Mouse (Mus musculus): ENCODE results near the gene Dock2.
"Not testable (repeated sequence)": the region's sequence is repeated elsewhere in the genome, so short reads cannot be mapped to it uniquely, and the experiment has no call there.

The Dock2 gene

DNA sequence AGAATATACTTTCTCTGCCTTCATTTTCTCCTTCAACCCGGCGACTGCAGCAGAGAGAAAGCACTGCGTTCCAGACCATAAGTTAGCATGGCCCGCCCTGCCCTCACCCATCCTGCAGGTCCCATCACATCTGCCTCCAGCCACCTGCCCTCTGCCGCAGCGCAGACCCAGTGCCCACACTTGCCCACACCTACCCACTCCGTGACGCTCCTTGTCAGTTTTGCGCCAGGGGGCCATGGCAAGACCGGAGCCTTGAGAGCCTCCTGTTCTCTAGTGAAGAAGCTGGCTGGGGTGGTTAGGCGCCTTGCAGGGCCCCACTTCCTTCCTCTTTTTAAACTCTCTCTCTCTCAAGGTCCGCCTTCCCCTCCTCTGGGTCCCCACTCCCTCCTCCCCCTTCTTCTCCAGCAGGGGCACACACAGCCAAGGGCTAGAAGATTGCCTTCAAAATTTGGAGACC, at the start of gene Dock2:
Dock2 (minus strand) TSS at position 306 of the 457 bp plus-strand sequence.
- DNase-seq (ENCODE audit: low read depth, low spot score): no peak

GRCm38 (mm10) chr11:34832678-34833077, 49.0 kb upstream of the Dock2 start:
- peak; percentile 15 for DNase-seq (ENCODE audit: low read depth, low spot score)

DNA sequence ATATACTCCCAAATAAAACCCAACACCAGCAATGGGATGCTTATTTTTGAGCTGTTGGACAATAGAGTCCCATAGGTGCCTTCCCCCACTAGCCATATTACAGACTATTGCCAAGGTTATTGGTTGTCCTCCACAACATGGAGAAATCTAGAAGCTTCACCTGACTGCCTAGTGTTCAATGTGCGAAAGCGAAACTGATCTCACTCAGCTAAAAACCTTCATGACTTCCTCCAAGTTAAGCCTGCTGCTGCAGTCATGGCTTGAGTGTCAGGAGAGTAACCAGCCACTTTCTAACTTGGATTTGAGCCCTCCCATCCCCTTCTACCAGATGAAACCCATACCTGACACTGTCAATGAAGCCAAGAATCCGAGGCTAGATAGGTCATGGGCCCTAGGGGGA, 44.1 kb upstream of the Dock2 start:
- DNase-seq (ENCODE audit: low read depth, low spot score): no peak

DNA sequence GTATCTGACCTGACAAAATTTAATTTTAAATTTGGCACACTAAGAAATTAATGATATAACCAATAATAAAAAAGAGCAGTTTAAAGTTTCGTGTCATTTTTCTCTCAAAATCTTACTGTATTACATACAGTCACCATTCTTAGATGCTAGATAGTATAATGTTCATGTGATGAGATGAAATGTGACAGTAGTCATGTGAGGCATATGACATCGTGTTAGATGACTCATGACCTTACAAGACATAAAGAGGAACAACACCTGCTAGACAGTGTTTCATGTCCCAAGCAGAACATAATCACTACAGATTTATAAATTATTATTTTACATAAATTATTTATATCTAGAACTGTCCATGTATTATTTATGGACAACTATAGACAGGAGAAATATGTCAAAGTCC, 43.2 kb upstream of the Dock2 start:
- no peak for DNase-seq (ENCODE audit: low read depth, low spot score)

DNA sequence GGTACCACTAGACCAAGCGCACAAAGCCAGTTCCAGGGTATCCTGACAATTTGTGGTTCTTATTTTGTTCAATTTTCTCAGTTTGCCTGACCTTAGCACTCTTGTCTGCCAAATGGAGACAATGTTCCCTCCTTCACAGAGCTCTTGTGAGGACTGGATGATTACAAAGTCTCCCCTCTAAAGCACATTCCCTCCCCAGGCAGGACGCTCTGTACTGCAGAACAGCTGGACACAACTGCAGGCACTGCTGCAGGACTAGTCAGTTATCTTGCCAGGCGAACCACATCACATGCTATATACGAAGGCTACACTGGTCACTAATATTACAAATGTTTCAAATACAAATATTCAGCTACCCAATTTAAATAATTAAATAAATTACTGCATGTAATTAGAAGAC, 41.1 kb upstream of the Dock2 start:
- DNase-seq (ENCODE audit: low read depth, low spot score): no peak

- peak; percentile 56 for DNase-seq (ENCODE audit: low read depth, low spot score)
These were observed 31.1 kb upstream of the Dock2 start for GRCm38 (mm10) chr11:34814767-34815166.

- no peak for DNase-seq (ENCODE audit: low read depth, low spot score)
These were observed 30.6 kb upstream of the Dock2 start for GRCm38 (mm10) chr11:34814319-34814718.

GRCm38 (mm10) chr11:34805026-34805425, 21.3 kb upstream of the Dock2 start:
- not testable (repeated sequence) for DNase-seq (ENCODE audit: low read depth, low spot score)

- peak; percentile 94 for DNase-seq (ENCODE audit: low read depth, low spot score)
These were observed 14.4 kb upstream of the Dock2 start for GRCm38 (mm10) chr11:34798066-34798465.

DNA sequence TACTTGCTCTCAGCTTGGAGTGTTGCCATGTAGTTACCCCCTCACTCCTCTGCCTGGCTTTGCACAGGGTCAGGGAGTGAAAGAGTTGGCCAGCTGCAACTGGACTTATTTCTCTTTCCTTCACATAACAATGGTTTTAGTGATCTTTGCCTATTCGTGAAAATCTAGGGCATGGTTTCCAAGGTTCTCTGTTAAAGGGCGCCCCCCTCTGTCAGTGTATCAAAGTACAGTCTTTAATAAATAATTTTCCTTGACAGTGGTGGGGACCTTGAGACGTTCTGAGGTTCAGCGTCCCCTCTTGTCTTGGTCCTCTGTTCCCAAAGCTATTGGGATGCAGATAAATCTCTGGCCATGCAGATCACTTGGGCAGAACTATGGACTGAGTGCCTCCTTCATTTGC, 12.4 kb upstream of the Dock2 start:
- peak; percentile 26 for DNase-seq (ENCODE audit: low read depth, low spot score)

DNA sequence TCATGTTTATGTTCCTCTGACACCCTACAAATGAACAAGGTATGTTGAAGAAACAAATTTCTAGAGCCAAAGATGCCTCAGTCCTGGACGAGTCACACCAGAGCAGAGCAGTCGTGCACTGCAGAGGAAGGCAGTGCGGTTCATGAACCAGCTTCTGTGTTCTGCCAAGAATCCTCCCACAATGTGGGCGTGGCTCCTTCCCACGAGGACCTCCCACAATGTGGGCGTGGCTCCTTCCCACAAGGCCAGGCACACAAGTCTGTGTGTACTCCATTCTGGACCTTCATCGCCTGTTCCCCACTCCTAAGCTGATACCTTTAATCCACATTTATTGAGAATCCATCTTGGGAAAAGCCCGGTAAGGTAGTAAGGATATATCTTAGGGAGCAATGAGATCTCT, 8.2 kb upstream of the Dock2 start:
- peak; percentile 89 for DNase-seq (ENCODE audit: low read depth, low spot score)

DNA sequence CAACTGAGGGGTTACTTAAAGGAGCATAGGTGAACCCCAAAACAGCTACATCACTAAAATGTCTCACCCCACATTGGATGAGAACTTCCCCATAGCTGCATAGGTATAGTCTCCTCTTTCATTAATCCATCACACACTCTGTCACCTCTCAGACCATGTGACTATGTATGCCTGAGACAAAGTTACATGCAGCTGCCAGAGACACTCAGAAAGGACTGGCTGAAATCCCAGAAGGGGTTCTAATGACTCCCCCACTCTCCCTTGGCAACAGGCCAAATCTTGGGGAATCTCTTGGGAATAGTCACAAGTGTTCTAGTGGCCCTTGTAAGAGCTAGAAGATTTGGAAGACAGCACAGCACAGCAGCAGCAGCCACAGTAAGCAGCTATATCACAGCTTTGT, 1.2 kb upstream of the Dock2 start:
- DNase-seq (ENCODE audit: low read depth, low spot score): no peak

DNA sequence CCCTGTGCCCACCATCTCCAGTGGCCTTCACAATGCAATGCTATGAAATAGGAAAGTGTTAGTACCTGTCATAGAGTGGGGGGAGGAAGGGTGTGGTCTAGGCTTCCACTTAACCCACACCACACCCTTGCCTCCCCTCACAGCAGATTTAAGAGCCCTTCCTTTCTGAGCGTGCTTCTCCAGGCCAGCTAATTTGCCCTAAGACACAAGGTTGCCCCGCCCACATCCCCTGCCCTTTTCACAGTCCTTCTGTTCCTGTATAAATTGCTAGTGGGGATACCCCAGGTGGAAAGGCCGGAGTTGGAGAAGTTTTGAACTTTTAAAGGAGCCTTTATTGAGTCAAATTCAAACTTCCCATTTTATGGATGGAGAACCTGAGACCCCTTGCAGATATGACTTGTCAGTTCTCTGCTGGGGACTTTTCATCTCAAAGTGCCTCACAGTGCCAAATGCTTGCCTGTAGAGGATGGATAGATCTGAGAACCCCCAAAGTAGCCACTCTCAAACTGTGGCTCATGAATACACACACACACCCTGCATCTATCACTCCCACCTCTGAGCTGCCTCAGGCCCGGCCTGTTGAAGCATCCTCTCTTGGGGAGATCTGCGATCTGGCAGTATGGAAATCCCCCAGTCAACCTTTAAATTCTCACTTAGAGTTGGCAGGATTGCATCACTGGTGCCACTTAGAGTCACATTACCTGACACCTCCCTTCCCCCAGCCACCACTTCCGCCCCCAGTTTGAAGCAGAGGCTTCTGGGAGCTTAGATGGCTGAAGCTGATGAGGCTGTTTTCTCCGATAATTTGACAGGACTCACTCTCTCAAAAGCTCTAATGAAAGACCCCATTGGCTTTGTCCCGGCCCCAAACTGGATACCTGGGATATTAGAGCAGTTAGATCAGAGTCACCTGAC, 919 bp downstream of the Dock2 start:
- DNase-seq (ENCODE audit: low read depth, low spot score): no peak

DNA sequence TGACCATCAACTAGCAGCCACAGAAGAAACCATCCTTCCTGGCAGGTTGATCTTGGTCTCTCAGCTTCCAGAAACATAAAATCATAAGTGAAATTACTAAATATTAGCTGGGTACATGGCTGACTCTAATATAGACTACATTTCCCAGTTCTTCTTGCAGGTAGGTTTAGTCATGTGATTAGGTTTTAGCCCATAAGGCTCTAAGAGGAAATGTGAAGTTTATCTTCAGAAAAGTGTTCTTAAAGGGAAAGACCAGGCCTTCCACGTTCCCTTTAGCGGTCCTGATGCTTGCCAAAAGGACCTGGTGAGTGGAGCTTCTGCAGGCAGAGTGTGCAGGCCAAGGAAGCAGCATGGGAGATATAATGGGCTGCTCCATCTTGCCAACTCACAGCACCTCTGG, 2.9 kb downstream of the Dock2 start:
- no peak for DNase-seq (ENCODE audit: low read depth, low spot score)

GRCm38 (mm10) chr11:34779966-34780365, 3.7 kb downstream of the Dock2 start:
- DNase-seq (ENCODE audit: low read depth, low spot score): no peak

GRCm38 (mm10) chr11:34778351-34778750, 5.3 kb downstream of the Dock2 start:
- no peak for DNase-seq (ENCODE audit: low read depth, low spot score)

DNA sequence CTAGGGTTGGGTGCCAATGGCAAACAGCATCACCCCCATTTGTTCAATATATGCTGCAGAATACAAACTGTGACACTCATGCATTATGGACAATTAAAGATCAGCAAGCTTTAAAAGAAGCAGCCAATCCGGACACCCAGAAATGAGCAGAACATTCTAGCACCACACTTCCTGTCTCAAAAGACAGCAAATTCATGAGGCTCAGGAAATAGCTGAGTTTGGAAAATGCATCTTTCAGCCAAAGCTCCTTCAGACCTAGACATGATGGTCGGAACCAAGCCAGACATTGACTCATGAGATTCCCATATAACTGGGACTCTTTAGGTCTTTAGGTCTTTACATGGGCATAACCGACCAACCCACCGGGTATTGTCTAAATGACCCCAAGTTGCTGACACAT, 6.2 kb downstream of the Dock2 start:
- no peak for DNase-seq (ENCODE audit: low read depth, low spot score)

GRCm38 (mm10) chr11:34776054-34776453, 7.6 kb downstream of the Dock2 start:
- no peak for DNase-seq (ENCODE audit: low read depth, low spot score)

DNA sequence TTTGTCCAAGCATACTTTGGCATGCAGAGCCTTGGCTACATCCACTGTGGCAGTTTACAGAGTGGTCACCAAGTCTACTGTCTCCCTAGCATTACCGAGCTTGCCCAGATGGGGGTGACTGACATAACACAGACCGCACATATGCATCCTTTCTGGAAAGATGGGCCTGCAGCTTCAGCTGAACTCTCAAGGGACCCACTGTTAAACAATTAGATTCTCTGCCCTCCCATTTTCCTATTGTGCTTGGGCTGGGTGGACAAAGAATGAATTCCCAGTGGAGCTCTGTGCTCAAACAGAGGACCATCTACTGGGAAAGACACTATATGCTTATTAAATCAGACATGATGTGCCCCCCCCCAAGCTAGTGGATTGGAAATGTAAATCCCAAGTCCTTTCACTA, 9.1 kb downstream of the Dock2 start:
- no peak for DNase-seq (ENCODE audit: low read depth, low spot score)

DNA sequence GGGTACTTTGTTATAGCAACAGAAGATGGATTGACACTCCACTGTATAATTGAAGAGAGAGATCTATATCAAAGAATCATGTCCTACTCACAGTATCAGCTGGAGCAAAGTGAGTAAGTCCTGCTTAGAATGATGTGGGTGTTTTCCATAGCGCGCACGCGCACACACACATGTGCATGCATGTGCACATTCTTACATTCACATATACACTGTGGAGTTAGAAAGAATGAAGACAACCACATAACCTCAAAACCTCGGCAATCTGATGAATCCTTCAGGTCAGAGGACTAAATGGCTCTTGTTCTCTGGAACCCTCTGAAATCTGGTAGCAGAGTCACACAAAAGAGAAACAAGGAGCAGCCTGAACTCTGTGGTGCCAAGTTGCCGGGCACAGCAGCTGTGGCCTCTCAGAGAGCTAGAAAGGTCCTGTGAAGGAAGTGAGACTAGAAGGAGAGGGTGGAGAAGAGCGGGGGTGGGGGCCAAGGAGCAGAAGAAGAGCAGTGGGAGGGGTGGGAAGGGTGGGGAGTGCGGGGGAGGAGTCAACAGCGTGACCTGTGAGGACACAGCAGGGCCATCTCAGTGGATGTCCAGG, 10.3 kb downstream of the Dock2 start:
- DNase-seq (ENCODE audit: low read depth, low spot score): no peak

DNA sequence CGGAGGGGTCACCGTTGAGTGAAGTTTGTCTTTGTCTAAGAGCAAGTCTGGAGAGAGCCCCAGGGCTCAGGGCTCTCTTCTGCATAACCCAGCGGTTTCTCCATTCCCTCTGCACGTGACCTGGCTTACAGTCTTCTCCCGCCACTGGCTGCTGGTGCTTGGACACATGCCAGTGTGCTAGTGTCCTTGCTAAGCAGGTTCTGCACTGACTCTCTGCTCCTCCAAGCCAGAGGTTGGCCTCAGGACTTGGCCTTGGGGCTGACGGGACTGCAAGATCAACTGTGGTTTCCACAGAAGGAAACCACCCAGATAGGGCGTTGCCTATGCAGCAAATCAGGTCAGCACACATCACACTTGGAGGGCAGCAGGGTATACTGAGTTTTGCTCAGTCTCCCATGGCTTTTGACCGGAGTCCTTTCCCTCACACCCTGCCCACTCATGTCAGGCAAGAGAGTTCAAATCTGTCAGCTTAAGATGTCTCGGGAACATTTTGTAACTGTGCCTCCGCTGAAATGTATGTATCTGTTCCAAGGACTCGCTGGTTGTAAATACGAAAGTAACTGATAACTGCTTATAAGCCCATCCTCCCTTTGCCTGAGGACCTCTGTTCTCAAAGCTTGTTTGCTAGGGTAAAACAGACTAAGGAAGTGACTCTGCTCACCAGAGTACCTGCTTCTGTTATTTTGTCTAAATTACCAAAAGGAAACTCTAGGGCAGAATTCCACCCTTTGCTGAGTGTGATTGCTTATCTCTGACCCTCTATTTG, 12.3 kb downstream of the Dock2 start:
- DNase-seq (ENCODE audit: low read depth, low spot score): peak; percentile 14

DNA sequence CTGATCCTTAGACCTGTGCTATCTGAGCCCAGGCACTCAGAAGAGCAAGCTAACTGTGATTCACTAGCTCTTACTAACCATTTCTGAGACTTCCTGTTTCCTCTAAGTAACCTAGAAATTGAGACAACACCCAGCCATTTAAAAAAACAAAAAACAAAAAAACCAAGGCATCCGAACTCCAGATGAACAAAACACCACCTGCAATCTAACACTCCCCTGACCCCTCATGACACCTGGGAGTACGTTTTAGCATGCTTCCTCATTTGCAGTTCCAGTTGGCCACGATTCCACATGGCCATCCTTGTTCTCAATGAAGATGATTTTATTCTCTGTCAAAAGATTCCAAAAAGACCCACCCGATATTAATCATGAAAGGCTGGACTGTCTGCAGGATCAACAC, 13.0 kb downstream of the Dock2 start:
- DNase-seq (ENCODE audit: low read depth, low spot score): no peak

Data from R1 (cell line).